Mouse (Mus musculus) embryo, embryonic 10.5 days (tissue): ENCODE results near the gene Rhobtb3.
"Not testable (repeated sequence)": the region's sequence is repeated elsewhere in the genome, so short reads cannot be mapped to it uniquely, and the experiment has no call there.

Experiments used
- DNase-seq: peaks from one replicate; pipeline ENCODE4 v3.0.0-alpha.2; 2015; ENCODE audit warnings: low spot score

The Rhobtb3 gene

DNA sequence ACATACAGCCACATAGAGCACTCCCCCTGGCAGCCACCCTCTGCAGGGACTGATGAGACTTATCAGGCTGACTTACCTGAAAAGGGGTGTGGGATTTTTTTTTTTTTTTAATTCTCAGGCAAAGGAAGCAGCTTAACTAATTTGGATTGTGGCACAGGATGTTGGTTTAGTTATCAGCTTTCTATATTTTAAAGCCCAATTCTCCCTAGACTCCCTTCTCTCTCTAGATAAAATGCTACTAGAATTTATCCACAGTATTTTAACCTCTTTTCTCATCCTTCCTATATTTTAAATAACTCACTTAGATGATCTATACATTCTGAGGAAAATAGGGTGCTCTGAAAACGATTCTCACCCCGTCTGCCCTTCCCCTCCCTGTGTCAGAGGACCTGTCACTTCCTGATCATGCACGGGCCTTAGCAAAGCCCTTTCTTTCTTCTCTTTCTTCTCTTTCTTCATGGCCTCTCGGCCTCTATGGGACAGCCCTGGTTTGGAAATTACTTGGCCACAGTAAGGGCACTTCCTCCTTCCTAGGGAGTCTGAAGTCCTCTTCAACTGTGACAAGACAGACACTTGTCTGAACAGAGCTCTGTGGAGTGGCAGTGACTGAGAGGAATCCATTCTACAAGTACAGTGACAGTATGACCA, 98.1 kb downstream of the Rhobtb3 start:
- DNase-seq, result no peak

DNA sequence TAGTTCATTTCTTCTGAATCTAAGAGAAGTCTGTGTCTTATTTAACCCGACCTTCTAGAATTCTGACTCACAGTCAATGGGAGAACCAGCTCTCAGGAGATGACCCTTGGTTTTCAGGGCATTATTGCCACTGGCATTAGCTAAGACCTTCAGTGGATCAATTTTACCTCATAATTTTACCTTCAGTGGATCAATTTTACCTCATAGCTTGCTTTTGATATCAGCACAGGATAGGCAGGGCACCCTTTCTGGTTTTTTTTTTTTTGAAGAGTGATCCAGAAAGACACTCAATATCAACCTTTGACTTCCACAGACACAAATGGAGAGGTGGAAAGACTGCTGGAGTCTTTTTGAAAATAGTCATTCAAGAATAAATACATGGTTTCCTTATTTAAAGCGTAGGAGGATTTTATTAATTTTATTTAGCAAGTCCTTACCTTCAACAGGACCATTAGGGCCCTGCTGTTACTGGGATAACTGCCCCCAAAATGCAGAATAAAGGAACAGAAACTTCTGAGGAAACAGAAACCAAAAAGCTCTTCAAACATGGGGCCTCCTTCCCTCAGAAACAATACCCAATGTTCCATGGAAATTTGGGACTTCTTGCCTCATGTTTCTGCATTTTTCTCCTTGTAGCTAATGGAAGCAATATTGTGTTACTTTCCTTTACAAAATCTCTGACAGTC, 98.7 kb downstream of the Rhobtb3 start:
- no peak for DNase-seq

DNA sequence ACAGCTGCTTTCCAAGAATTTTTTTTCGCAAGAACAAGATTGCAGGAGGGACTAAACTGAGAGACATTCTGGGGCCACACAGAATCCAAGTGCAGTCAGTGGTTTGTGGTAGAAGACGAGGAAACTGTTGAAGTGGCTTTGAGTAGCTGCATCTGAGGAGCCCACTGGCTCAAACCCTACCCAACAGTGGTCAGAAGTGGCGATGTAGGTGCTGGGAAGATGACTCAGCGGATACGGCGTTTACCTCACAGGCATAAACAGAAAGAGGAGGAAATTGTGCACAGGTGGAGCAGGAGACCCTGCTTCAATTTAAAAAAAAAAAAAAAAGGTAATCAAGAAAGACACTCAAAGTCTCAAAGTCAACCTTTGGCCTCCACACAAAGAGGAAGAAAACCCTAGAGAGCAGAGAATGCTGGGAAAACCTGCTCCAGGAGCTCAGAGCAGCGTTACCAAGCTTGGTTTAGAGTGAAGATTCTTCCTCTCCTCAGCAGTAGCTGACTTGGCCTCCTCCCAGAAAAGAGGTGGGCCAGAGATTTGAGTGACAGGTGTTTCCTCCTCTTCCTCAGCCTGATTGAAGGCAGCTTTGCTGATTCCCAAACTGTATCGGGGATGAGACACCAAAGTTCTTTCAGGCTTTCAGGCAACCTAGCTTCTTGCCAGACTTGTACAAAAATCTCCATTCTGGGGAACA, 99.6 kb downstream of the Rhobtb3 start:
- no peak for DNase-seq

DNA sequence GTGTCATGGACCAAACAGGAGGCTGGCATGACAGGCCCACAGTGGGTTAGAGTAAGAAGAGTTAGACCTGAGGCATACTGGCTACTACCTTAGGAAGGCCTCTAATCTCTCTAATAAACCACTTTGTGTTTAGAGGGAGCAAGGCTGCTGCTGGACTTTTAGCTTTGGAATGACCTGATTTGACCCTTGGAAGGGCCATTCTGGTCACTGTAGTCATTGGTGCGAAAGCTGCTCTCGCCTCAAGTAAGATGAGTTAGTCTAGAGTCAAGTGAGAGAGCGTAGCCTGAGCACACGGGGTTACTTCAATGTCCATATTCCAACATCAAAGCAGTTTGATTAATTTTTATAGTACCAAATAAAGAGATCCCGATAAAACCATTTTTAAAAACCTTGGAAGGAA, 100.4 kb downstream of the Rhobtb3 start:
- DNase-seq, result no peak

DNA sequence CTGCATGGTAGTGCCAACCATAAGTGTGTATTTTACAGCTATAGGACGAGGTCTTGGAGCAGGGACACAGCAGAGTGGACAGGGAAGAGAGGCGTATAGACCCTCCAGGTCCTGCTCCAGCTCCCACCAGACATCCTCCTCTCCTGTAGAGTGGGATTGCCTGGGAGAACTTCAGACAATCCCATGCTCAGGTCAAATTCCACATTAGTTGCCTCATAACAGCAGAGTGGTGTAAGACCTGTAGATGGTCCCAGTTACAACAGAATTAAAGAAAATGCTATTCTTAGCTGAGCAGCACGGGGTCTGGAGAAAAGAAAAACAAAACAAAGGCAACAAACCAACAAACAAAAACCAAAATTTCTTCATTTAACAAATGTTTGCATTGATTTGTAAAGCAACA, 101.8 kb downstream of the Rhobtb3 start:
- DNase-seq, result no peak

DNA sequence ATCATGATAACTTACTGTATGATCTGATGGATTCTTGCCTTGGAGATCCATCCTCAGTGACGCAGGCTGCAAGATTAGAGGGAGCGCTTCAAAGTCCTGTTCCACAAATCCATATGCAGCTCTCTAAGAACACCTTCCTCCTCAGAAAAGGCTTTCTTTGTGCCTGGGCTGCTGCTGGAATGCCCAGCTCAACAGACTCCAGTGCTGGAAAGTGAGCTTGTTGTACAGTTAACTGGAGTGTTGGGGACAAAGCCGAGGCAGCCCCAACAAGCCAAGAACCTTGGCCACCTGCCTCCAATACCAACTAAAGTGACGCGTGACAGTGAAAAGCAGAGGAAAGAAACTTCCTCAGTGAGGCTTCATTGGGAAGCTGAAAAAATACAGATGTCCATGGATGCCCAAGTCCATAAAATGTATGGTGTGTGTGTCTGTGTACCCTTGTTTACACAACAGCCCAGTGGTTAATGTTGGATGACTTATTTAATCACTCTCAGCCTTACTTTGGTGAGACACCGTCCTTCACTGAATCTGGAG, 102.9 kb downstream of the Rhobtb3 start:
- no peak for DNase-seq

DNA sequence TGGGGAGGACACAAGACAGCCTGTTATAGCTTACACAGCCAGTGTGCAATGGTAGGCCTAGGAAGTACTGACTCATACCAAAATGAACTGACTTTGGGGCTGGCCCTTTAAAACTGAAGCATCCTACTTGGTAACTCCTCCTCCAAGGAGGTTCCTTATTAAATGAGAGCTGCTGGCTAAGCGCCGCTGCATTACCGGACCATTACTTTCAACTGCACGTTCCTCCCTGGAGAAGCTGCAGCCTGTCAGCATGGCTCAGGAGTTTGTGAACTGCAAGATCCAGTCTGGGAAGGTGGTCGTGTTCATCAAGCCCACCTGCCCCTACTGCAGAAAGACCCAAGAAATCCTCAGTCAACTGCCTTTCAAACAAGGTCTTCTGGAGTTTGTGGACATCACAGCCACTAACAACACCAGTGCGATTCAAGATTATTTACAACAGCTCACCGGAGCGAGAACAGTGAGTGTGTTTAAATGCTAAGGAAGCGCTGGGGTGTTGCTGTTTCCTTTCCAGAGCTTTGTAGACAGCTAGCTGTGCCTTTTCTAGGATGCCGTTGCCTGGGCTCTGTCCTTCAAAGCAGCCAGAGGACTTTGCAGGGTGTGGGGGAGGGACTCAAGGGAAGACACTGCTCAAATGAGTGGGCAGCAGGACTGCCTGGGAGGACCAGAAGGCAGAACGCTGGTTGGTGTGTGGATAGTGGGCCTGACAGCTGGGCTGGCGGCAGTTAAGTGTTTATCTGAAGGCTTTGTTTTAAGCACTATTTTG, 103.8 kb downstream of the Rhobtb3 start, which contains the start of gene Glrx:
Gene Glrx (plus strand): TSS at position 150 of the 763 bp plus-strand sequence.
- peak; percentile 81 for DNase-seq

DNA sequence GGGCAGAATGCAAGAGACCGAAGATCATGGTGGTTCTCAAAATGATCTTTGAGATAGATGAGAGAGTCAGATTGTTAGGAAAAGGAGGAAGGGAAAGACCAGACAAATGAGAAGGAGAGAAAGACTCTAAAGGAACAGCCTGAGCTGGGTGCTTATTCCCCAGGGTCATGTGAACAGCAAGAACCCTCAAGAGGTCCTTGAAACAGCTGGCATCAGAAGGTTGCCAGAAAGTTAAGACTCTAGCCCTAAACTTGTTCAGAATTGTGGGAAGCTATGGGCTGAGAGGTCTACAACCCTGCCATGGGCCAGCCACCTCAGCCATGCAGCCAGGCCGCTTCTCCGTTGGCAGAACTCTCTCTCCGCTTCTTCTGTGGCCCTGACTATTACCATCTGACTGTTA, 105.2 kb downstream of the Rhobtb3 start:
- DNase-seq, result no peak

DNA sequence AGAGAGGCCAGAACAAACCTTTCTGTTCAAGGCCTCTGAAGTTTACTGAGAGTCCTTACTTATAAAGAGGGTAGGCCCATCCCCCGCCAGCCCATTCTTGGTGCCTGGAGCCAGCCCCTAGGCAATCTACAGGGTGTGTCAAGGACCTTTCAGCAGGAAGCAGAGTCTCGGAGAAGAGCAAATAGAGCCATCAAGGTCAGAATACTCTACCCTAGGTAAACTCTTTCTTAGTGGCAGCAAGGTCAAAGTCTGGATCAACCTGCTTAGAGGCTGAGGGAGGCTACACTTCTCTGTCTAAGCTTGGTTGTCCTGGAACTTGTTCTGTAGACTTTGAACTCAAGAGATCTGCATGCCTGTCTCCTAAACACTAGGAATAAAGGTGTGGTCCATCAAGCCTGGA, 108.3 kb downstream of the Rhobtb3 start:
- DNase-seq, result no peak

DNA sequence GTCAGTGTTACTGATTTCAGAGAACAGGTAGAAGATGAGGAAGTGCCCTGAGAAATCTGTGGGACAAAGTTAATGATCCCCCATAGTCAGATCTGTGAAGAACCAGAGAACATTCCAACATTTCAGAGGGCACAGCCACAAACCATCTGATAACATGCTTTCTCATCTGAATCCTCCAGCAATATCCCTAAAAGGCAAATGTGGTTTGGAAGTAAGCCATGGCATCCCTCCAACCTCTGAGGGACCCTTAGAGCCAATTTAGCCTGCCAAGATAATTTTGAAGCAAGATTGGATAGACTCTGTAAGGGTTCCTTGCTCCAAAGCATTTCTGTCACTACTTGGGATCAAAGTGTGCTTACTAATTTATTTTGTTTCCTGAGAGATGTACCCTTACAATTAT, 110.2 kb downstream of the Rhobtb3 start:
- DNase-seq, result no peak

DNA sequence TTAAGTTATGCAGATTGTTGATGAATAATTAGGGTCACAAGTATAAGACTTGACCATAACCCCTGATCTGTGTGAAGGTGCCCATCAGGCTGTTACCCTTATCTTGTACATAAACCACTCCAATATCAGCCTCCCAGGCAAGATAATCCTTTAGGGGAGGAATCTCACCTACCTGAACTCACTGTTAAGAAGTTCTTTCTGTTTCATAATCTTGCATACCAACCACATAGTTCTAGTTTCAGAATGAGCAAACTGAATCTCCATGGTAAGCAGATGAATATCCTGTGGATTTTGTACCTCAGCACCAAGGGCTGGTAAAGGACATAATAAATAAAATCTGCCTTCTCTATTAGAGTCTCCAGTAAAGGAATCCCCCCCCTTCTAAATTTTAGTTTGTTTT, 111.0 kb downstream of the Rhobtb3 start:
- DNase-seq, result no peak

DNA sequence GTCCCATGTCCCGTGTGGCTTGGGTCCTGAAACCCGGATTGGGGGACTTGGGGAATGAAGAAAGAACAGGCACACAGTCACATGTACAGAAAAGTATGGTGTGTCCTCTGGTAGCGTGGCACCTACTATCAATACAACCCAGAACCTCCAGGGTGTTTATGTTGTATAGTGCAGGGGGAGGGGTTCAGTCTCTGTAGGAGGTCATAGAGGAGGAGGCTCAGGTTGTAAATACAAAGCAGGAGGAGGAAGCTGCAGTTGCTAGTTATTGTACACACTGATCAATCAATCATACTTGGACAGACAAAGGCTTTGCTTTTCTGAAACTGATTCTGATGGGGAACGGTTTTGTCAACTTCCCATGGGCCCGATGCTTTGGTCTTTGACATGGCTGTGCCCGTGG, 112.0 kb downstream of the Rhobtb3 start:
- DNase-seq, result no peak

DNA sequence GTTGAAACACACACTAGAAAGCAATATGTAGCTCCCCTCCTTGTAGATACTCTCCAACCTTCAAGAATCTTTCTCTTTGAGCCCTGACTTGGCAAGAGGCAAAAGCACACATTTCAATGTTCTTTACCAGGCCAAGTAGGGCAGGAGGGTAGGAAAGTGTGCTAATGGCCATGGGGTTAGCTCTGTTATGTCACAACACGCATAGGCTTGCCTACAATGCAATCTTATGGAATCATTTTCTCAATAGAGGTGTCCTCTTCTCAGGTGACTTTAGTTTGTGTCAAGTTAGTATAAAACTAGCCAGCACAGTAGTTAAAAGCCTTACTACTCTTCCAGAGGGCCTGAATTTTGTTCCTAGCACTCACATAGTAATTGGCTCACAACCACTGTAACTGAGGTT, 113.0 kb downstream of the Rhobtb3 start:
- no peak for DNase-seq

DNA sequence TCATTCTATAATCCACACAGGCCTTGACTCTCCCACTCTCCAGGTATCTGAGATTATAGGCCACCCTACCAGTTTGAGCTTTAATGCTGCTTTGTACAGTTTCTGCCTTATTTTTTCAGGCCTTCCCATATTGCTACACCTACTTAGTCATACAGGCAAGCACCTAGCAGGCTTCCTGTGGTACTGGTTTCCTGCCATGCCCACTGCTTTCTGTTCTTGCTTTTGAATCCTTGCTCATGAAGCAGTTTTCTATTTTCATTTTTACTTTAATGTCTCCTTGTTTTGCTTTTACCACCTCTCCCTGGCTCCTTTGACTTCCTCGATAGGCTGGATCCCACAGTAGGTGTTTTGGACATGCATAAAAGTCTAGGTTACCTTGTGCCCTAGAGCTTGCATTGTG, 118.3 kb downstream of the Rhobtb3 start:
- no peak for DNase-seq

DNA sequence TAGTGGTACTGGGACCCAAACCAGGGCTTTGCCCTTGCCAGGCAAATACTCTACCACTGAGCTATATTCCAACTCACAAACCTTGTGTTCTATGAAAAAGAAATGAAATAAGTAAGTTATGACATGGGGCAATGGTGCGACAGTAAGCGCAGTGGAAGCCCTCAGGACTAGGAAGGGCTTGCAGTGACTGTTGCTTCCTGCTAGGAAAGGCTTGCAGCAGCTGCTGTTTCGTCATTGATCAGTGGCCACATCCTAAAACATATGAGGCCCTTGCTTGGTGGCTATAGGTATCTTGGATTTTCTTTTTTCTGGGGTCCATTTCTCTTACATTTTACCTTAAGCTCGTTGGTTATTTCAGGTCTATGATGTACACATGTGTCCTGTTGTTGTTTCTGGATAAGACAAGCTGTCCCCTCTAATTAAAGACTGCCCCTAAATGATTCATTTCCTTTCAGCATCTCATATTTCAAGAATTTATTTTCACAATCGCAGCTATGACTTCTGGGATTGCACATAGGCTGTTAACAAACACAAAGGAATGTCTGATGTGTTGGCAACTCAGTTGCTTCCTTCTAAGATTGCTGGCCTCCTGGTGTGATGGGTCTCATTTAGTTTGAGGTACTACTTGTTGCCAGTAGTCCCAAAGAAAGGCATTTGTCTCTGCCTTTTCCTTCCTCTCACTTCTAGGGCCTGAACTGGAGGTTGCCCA, 119.0 kb downstream of the Rhobtb3 start:
- DNase-seq, result no peak

DNA sequence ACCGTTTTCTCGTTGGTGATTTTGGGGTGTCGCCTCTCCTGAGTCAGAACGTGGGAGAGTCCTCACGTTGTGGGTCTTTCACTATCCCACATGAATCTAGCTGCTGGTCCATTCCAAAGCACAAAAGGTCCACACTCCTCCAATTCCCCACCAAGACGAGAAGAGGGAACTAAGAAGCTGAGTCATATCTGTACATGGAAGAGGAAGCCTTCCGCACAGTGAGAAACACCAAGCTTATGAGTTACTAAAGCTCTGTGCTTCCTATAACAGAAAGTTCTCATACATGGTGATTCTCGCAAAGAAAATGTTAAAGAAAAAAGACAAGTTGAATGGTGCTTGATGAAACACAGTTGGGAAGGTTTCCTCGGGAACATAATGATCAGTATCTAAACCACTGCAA, 120.5 kb downstream of the Rhobtb3 start:
- DNase-seq, result no peak

DNA sequence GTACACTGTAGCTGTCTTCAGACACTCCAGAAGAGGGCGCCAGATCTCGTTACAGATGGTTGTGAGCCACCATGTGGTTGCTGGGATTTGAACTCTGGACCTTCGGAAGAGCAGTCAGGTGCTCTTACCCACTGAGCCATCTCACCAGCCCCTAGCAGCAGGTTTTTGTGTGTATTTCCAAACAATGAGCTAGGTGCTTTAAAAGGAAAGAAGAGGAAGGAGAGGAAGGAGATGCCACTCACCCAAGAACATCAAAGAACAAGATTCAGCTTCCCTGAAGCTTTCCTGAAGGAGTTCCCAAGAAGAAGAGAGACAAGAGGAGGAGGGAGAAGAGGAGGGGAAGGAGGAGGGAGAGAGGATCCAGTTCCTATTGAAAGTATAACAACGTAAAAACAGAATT, 121.4 kb downstream of the Rhobtb3 start:
- DNase-seq, result not testable (repeated sequence)

DNA sequence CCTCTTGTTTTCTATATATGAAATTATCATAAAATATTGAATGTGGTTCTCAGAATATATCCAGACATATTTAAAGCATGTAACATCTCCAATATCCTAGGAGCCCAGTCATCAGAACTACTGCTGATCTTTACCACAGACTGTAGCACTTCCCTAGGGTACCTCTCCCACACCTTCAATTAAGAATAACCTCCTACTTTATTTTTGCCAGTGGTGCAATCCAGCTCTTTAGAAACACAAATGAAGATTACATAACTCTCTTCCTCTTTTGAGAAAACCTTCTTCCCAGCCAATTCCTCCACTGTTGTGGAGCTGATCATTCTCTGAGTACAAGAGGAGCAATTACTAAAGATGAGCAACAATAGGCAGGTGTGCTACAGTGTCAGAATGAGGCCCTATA, 123.8 kb downstream of the Rhobtb3 start:
- no peak for DNase-seq
